Mouse (Mus musculus) mesoderm, embryonic 11.5 days (tissue): ENCODE results near the gene Gmpr2.

Experiments used
- DNase-seq: peaks from one replicate; pipeline ENCODE4 v3.0.0-alpha.2; 2012; ENCODE audit warnings: low read depth, low spot score

The Gmpr2 gene

DNA sequence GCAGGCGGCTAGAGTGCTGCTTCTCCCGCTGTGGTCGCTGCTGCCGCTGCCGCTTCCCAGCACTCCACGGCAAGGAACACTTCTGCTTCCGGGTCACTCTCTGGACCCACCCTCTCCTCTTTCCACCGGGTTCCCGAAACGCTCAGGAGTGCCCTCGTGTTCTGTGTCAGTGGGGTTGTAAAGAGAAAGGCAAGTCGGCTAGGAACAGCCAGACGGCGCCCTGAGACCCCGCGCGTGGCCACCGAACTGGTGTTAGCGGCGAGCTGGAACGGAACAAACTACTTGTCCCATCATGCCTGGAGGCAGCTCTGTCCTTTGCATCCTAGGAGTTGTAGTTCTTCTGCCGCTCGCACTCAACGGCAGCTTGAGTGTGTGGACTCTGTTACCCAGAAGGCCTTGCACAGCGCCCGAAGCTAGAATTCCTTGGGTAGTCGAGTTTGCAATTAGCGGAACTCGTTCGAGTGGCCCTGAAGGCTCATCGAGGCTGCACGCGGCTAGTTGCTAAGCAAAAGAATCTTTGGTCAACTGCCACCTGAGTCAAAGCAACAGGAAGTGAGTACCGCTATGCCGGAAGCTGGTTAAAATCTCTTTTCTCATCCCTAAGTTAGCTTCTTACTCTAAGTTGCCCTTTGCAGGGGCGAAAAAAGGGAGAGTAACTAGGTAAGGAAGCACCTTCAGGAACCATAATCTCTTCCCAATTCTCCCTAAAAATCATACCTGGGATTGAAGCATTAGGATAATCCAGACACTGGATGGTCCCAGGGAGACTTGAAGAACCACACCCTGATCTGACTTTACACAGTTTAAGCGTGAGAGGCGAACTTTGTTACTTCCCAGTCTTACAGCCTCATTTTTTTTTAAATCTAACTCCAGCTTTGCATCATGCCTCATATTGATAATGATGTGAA is at the start of gene Gmpr2, which contains the start of gene Nedd8:
Gmpr2 (plus strand) TSS at position 109 of the 908 bp plus-strand sequence.
Nedd8 (minus strand) TSS at position 292 of the 908 bp plus-strand sequence.
- DNase-seq: peak; percentile 93

DNA sequence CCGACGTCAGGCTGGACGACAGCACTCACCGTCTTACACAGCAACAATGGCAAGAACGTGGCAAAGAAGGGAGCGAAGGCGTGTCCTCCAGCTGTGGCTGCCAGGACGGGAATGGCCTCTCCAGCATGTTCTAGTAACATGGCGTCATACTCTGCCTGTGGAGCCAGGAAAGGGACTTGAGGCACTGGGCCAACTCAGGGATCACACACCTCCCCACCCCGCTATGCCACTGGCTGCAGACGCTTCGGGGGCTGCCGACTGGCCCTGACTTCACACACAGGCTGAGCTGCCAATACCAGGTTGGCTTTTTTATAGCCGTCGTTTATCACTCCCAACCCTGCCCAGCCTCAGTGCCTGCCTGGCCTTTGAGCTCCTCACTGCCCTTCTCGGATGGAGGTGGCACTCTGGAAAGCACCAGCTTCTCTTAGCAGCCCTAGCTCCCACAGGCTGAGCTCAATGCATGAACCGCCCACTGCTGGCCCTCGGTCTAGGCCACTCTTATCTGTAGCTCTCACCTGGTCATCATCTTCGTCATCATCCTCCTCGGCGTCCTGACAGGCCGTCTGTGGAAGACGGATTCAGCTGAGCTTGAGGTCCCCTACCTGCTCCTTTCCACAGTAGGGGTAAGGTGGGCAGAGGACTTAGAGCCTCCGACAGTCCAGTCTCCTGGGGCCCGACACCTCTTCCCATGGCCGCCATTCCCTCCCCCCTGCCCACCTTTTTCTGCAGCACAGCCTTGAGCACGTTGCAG is 43.5 kb upstream of the Gmpr2 start:
- DNase-seq: no peak

DNA sequence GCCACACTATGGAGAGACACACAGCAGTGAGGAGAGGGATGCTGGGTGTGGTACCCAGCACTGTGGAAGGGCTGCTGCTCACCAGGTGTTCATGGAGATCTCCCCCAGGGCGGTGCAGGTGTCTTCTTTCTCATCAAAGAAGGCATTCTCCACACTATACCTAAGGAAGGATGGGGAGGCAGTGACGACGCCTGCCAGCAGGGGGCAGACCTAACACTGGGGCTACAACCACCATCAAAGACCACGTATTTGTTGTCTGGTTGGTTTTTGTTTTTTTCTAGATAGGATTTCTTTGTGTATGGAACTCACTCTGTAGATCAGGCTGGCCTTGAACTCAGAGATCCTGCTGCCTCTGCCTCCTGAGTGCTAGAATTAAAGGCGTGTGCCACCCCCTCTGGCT is 42.4 kb upstream of the Gmpr2 start:
- DNase-seq: peak; percentile 24

DNA sequence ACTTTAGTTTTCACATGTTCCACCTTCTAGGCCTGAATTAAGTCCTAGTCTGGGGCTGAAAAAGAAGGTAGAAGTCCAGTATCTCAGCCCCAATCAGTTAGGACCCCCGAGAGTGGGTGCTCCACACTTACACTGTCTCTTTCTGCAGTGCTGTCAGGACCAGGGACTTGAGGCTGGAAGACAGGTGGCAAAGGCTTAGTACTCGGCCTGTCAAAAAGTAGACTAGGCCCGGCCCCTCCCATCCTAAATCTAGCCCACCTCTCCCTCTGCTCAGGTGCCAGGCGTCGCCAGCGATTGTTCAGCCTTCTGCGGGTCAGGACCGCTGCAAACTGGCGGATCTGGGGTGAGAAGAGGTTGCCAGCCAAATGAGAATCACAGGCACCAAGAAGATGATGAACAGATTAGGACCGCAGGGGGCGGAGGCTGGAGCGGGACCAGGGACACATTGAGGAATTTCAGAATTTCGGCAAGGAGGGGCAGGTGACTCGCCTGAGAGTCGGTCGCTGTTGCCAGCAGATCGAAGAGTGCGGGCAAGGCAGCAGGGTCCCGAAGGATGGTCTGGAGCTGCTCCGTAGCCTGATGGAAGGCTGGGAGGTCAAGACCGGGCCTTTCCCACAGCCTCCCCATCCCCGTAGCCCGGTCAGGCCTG is 36.7 kb upstream of the Gmpr2 start:
- peak; percentile 25 for DNase-seq

GRCm38 (mm10) chr14:55635523-55636007 is 36.2 kb upstream of the Gmpr2 start, which contains the start of gene Ipo4:
TSS of gene Ipo4 (minus strand) at chr14:55635957.
- peak; percentile 90 for DNase-seq

DNA sequence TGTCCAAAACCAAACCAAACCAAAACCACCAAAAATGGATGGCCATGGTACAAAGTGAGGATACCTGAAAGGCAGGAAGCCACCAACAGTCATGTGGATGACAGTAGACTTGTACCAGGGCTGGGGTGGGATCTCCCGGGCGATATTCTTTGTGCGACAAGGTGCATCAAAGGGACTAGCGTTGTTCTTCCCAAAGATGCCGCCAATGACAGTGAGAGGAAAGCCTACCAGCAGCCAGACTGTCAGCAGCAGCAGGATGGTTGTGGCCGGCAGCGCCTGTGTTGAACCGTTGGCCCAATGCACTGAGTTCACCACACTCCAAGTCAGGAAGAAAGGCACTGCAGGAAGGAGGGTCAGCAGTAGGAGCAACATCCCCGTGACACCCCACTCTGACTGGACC is 33.9 kb upstream of the Gmpr2 start, which contains the start of gene Gm49378:
Gm49378 (minus strand) TSS at position 101 of the 400 bp plus-strand sequence.
- no peak for DNase-seq

DNA sequence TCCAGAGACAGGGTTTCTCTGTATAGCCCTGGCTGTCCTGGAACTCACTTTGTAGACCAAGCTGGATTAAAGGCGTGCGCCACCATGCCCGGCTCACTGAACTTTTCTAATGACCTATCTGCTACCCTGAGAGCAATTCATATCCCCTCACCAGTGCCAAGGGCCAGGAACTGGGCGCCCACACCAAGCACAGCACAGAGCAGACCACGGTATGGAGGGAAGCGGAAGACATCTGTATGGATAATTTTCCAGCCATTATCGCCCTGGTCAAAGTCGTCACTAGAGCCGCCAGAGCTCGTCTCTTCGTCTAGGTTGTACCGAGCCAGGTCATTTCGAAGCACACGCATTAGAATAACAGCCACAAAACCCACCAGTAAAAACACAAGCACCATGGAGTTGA is 30.9 kb upstream of the Gmpr2 start:
- no peak for DNase-seq

- DNase-seq: no peak
Measured at GRCm38 (mm10) chr14:55641291-55641690, 30.4 kb upstream of the Gmpr2 start.

GRCm38 (mm10) chr14:55642679-55643059 is 29.1 kb upstream of the Gmpr2 start:
- DNase-seq: no peak

GRCm38 (mm10) chr14:55643060-55643907 is 28.5 kb upstream of the Gmpr2 start, which contains the start of gene Tm9sf1:
TSS of gene Tm9sf1 (minus strand) at chr14:55643806.
- DNase-seq: peak; percentile 75

- peak; percentile 6 for DNase-seq
Measured at GRCm38 (mm10) chr14:55644261-55644888, 27.4 kb upstream of the Gmpr2 start.

DNA sequence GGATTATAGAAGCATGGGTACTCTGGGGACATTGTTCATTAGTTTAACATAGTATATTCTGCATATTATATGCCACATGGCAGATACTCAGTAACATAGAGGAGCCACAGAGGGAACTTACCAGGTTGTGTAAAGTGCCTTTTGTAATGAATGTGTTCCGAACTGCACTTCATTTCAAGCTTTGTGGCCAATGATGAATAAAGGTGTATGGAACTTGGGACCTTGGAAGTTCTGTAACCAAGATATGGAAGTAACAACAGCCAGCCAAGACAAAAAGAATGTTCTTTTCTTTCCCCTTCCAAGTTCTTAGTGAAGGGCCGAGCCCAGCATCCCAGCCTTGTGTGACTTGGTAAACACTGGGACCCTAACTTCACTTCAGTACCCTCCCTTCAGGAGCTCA is 21.9 kb upstream of the Gmpr2 start, which contains the start of gene Tssk4:
Tssk4 (plus strand) TSS at position 301 of the 400 bp plus-strand sequence.
- no peak for DNase-seq

DNA sequence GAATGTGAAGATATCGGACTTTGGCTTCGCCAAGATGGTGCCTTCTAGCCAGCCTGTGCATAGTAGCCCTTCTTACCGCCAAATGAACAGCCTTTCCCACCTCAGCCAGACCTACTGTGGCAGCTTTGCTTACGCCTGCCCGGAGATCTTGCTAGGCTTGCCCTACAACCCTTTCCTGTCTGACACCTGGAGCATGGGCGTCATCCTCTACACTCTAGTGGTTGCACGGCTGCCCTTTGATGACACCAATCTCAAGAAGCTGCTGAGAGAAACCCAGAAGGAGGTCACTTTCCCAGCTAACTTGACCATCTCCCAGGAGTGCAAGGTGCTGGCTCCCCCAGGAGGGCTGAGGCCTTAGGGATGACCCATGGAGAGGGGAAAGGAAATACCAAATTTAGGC is 20.2 kb upstream of the Gmpr2 start:
- DNase-seq: no peak

DNA sequence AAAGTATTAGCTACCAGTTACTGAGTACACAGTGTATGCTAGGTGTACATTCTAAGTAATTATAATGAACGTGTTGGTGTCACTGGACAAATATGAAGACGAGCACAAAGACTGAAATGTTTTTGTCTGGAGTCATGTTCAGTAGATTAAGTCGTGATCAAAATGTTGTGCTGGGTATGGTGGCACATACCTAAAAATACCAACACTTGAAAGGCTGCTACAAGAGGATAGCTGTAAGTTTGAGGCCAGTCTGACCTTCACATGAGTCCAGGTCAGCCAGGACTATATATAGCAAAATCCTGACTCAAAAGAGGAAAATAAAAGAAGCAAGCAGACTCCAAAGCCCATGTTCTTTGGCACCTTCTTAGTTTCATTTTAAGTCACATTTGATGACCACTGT is 14.8 kb upstream of the Gmpr2 start:
- no peak for DNase-seq

DNA sequence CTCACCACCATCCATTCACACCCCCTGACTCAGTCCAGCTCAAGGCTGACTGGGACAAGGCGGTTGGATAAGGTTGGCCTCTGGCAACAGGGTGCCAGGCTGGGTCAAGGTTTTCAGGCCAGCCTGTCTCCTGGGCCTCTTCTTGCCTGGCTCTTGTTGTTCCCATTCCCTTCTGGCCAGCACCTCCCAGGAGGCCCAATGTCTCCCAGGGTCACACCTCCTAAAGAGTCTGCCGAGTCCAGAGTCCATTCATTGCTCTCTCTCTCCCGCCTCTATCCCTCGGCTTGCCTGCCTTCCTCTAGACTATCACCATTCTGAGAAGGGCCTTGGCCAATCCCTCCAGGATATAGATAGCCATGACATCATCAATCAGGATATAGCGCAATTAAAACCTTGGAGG is 13.7 kb upstream of the Gmpr2 start:
- DNase-seq: no peak

GRCm38 (mm10) chr14:55659960-55660573 is 11.7 kb upstream of the Gmpr2 start, which contains the start of gene Mdp1:
TSS of gene Mdp1 (minus strand) at chr14:55660508.
- peak; percentile 76 for DNase-seq

DNA sequence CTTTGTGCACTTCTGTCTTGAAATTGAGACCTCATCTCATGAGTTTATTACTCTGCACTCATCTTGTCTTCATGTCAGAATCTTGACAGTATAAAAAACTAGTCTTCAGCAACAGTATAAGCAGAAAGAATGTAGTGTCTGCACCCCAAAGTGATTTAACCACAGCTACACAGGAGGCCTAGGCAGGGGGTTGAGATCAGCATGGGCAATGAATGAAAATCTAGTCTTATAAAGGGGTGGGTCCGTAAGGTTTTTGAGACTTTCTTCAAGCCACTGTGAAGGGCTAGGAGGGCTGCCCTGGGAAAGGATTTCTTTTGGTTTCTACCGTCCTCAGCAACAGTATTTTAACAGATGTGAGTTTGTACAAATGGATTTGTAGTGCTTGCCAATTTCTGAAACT is 11.1 kb upstream of the Gmpr2 start:
- no peak for DNase-seq

GRCm38 (mm10) chr14:55671486-55671832 is 282 bp upstream of the Gmpr2 start:
- DNase-seq: no peak

DNA sequence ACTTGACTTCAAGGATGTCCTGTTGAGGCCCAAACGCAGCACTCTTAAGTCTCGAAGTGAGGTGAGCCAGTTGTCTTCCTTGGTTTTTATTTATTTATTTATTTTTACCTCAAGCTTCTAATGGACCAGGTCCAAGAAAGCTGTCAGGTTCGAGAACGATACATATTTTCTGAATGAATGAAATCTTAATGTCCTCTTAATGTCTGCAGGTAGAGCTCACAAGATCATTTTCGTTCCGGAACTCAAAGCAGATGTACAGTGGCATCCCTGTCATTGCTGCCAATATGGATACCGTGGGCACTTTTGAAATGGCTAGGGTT is 960 bp downstream of the Gmpr2 start:
- DNase-seq: no peak

- no peak for DNase-seq
Measured at GRCm38 (mm10) chr14:55677615-55678014, 5.9 kb downstream of the Gmpr2 start.
